Mouse (Mus musculus) ES-Bruce4 (cell line): ENCODE measurements at regions not wholly inside any gene's neighbourhood (a gene's known extent, or its start where the extent isn't known, plus 50 kb on each side); places are given as distances from the start of the nearest gene placed in this dataset.

Experiments used
- H3K27ac ChIP-seq: 2 replicates; pipeline ENCODE4 v1.5.1; 2012; ENCODE audit warnings: low read length, inconsistent platforms; ENCODE audit not compliant: insufficient read depth
- H3K27me3 ChIP-seq: 2 replicates; pipeline ENCODE4 v1.6.1; 2012; ENCODE audit warnings: mild to moderate bottlenecking, low read length, inconsistent platforms; ENCODE audit not compliant: control insufficient read depth, poor library complexity, insufficient read depth, severe bottlenecking
- H3K36me3 ChIP-seq: 2 replicates; pipeline ENCODE4 v1.6.1; 2012; ENCODE audit warnings: inconsistent platforms, mild to moderate bottlenecking, low read length, moderate library complexity; ENCODE audit not compliant: control insufficient read depth, poor library complexity, insufficient read depth, severe bottlenecking
- H3K4me1 ChIP-seq: one replicate; pipeline ENCODE4 v1.8.1; 2011; ENCODE audit warnings: low read length; ENCODE audit not compliant: control insufficient read depth, insufficient read depth
- H3K4me3 ChIP-seq: 2 replicates; pipeline ENCODE4 v1.5.1; 2011; ENCODE audit warnings: low read depth, mild to moderate bottlenecking, low read length
- H3K9ac ChIP-seq: 2 replicates; pipeline ENCODE4 v1.6.1; 2012; ENCODE audit warnings: low read depth, mild to moderate bottlenecking, inconsistent platforms; ENCODE audit not compliant: poor library complexity, severe bottlenecking
- H3K9me3 ChIP-seq: replicated peaks from 2 replicates; pipeline ENCODE4 v1.6.1; 2012; ENCODE audit warnings: mild to moderate bottlenecking, low read length, inconsistent platforms; ENCODE audit not compliant: control insufficient read depth, poor library complexity, insufficient read depth, severe bottlenecking
- CTCF ChIP-seq: IDR thresholded peaks from one replicate; pipeline ENCODE4 v1.8.1; 2011; ENCODE audit warnings: low read depth, low read length
- EP300 ChIP-seq: IDR thresholded peaks from 2 replicates; pipeline ENCODE4 v1.6.1; 2011; ENCODE audit warnings: low read depth, low read length; ENCODE audit not compliant: insufficient read depth
- POLR2A ChIP-seq: IDR thresholded peaks from one replicate; pipeline ENCODE4 v1.8.1; 2011; ENCODE audit warnings: low read length; ENCODE audit not compliant: insufficient read depth

- Histone ChIP-seq H3K9me3 (no peaks in the 10 kb centered on the region), H3K4me3 (no peak overlapping the region), H3K4me1 (no peaks in the 10 kb centered on the region), H3K36me3 (no peaks in the 10 kb centered on the region), H3K27ac (no peak overlapping the region), H3K9ac (no peak overlapping the region), H3K27me3 (no peaks in the 10 kb centered on the region)
- TF ChIP-seq CTCF (no peak), EP300 (no peak), POLR2A (no peak)
Observed at GRCm38 (mm10) chr1:194148416-194149364, 469.3 kb upstream of the Plxna2 start.

DNA sequence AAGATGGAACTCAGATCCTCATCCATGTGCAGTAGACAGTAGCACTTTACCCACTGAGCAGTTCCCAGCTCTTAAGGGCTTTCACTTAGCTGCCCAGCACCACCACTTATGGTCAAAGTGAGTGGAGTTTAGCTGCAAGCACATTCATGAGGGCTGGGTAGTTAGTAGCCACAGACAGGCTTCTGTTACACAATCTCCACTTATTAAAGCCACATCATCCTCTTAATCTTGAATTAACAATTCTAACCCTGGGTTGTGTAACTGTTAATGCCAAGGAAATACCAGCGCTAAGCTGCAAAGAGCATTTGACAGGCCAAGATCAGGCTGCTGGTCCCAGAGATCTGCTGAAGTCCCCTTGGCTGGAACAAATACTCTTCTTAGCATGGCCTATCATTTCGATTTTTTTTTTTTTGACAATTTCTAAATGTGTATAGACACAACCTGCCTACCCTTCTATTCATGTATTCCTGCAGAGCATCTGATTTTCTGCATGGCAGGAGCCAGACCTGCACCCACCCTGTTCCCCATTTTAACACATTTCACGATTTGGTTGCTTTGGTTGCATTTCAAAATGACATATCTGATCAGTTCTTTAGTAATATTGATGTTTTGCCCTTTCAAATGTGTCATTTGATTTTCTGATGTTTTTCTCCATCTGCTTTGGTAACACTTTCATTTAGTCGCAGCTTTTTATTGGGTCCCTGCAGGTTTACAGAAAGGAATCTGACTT, 500.2 kb upstream of the Plxna2 start:
- Histone ChIP-seq H3K27ac (no peak overlapping the region), H3K4me1 (no peaks in the 10 kb centered on the region), H3K36me3 (no peaks in the 10 kb centered on the region), H3K27me3 (no peaks in the 10 kb centered on the region), H3K4me3 (no peak overlapping the region), H3K9ac (no peak overlapping the region), H3K9me3 (no peaks in the 10 kb centered on the region)
- TF ChIP-seq POLR2A = no peak
- no peak for TF ChIP-seq EP300
- TF ChIP-seq CTCF = no peak

GRCm38 (mm10) chr1:194114399-194114798, 503.6 kb upstream of the Plxna2 start:
- no peaks in the 10 kb centered on the region for H3K9me3 ChIP-seq

DNA sequence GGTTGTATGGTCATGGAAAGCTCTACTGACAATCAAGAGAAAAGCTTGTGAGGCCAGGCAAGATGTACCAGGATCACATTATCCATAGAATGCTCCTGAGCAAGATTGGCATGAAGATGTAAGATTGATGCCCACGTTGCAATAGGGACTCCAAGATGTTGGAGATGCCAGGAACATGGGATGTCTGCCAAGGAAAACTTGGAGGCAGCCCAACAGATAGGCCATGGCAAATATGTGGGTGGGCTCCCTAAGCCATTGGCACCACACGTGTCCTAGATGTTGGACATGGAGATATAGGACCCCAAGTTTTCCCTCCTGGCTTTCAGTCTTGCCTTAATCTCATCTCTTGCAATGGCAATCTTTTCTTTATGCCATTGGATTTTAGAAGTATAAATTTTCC, 506.1 kb upstream of the Plxna2 start:
- H3K27me3 ChIP-seq = no peaks in the 10 kb centered on the region
- no peak overlapping the region for H3K27ac ChIP-seq

More at GRCm38 (mm10) chr1:194114399-194114798, 503.6 kb upstream of the Plxna2 start:
- Histone ChIP-seq H3K36me3 (no peaks in the 10 kb centered on the region), H3K4me3 (no peak overlapping the region), H3K9ac (no peak overlapping the region), H3K27me3 (no peaks in the 10 kb centered on the region), H3K27ac (no peak overlapping the region), H3K4me1 (no peaks in the 10 kb centered on the region)
- TF ChIP-seq CTCF = no peak
- no peak for TF ChIP-seq POLR2A
- no peak for TF ChIP-seq EP300

GRCm38 (mm10) chr1:194109172-194110071, 508.6 kb upstream of the Plxna2 start:
- no peak overlapping the region for H3K27ac ChIP-seq
- H3K4me1 ChIP-seq = no peaks in the 10 kb centered on the region
- H3K27me3 ChIP-seq = no peaks in the 10 kb centered on the region
- no peaks in the 10 kb centered on the region for H3K9me3 ChIP-seq
- no peak overlapping the region for H3K9ac ChIP-seq
- H3K4me3 ChIP-seq = no peak overlapping the region
- H3K36me3 ChIP-seq = no peaks in the 10 kb centered on the region
- TF ChIP-seq POLR2A = no peak
- no peak for TF ChIP-seq CTCF
- no peak for TF ChIP-seq EP300

More for the DNA sequence above, 506.1 kb upstream of the Plxna2 start:
- TF ChIP-seq EP300 (no peak), POLR2A (no peak), CTCF (no peak)
- Histone ChIP-seq H3K9ac (no peak overlapping the region), H3K36me3 (no peaks in the 10 kb centered on the region), H3K4me1 (no peaks in the 10 kb centered on the region), H3K4me3 (no peak overlapping the region), H3K9me3 (no peaks in the 10 kb centered on the region)
